Mouse (Mus musculus) bone marrow, adult 2 months (tissue): Measurements from ENCODE around the gene 1700028J19Rik. TPM values are rescaled to one million over a fixed set of nuclear protein-coding genes. Genes with fewer than 3 reads are reported as not detected.
"Not testable (repeated sequence)": the region's sequence is repeated elsewhere in the genome, so short reads cannot be mapped to it uniquely, and the experiment has no call there.

ENCODE experiments used
- H3K27ac ChIP-seq: fragments of 200-500 bp; 2 replicates; pipeline ENCODE4 v1.5.1; 2012; ENCODE audit warnings: low read depth, mild to moderate bottlenecking, control low read depth, inconsistent platforms, low read length; ENCODE audit not compliant: control insufficient read depth, poor library complexity, insufficient read depth
- H3K4me1 ChIP-seq: fragments of 200-500 bp; 2 replicates; pipeline ENCODE4 v1.6.1; 2011; ENCODE audit warnings: low read length; ENCODE audit not compliant: control insufficient read depth, insufficient read depth
- H3K4me3 ChIP-seq: fragments of 200-500 bp; replicated peaks from 2 replicates; pipeline ENCODE3; 2011; ENCODE audit warnings: mild to moderate bottlenecking, low read depth, low read length, control low read depth; ENCODE audit not compliant: control insufficient read depth
- CTCF ChIP-seq: fragments of 200-500 bp; IDR thresholded peaks from 2 replicates; pipeline ENCODE4 v1.5.1; 2011; ENCODE audit warnings: low read length, control low read depth; ENCODE audit not compliant: control insufficient read depth, insufficient read depth
- POLR2A ChIP-seq: fragments of 200-500 bp; IDR thresholded peaks from 2 replicates; pipeline ENCODE4 v1.6.1; 2011; ENCODE audit warnings: low read depth, mild to moderate bottlenecking, control low read depth, low read length, borderline replicate concordance; ENCODE audit not compliant: control insufficient read depth
- WGBS: fragments of 180-500 bp; shearing (Covaris S2); methylation state at CpG from one replicate; pipeline ENCODE4 v1.1.7; 2018; 5-methylcytosine and 5-hydroxymethylcytosine counted together
- polyA plus RNA-seq: library from polyadenylated mRNA; stranded (reverse); fragments of >200 nt; gene quantifications from 2 replicates; pipeline ENCODE4 v1.2.4, GENCODE M21; 2011; ENCODE audit warnings: low replicate concordance; ENCODE audit not compliant: missing spikeins, insufficient read depth, insufficient read length

The 1700028J19Rik gene
- polyA plus RNA-seq, 1 experiment: 2.0 TPM

DNA sequence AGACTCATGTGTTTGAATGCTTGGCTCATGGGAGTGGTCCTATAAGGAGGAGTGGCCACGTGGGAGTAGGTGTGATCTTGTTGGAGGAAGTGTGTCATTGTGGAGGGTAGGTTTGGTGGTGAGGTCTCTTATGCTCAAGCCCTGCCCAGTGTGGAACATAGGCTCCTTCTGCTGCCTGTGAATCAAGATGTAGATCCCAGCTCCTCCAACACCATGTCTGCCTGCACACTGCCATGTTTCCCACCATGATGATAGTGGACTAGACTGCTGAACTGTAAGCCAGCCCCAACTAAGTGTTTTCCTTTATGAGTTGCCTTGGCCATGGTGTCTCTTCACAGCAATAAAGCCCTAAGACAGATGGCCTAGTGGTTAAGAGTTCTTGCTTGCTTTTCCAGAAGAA is 2.4 kb downstream of the 1700028J19Rik start:
- no peaks in the 10 kb centered on the region; the same call in 1 of the 2 replicates for H3K4me1 ChIP-seq
- TF ChIP-seq CTCF (no peak), POLR2A (no peak)
- WGBS: 48% methylated on average over 1 of the region's 1 CpGs

DNA sequence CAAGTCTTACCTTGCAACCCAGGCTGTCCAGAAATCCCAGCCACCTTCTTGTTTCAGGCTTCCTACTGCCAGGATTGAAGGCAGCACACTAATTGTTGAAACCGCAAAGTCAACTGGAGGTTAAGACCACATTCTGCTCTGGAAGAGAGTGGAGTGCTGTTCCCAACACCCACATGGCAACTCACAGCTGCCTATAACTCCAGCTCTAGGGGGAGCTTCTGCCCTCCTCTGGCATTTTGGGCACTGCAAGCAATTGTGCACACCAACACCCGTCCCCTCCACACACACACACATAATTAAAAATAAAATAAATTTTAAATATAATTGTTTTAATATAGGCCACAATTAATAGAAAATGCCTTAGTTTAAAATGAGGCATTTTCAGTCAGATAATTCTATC is 5.3 kb downstream of the 1700028J19Rik start:
- Histone ChIP-seq H3K4me3 (no peak overlapping the region), H3K27ac (no peak overlapping the region), H3K4me1 (no peaks in the 10 kb centered on the region; the same call in 1 of the 2 replicates)
- no peak for TF ChIP-seq CTCF
- WGBS: 61% methylated on average over 2 of the region's 2 CpGs

More for the DNA sequence above, 2.4 kb downstream of the 1700028J19Rik start:
- Histone ChIP-seq H3K27ac (no peak overlapping the region), H3K4me3 (no peak overlapping the region)

DNA sequence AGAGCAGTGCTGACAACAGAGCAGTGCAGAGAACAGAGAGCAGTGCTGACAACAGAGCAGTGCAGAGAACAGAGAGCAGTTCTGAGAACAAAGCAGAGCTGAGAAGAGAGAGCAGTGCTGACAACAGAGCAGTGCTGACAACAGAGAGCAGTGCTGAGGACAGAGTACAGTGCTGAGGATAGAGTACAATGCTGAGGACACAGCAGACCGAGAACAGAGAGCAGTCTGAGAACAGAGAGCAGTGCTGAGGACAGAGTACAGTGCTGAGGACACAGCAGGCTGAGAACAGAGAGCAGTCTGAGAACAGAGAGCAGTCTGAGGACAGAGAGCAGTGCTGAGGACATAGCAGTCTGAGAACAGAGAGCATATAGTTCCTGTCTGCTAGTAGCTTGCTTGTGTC is 5.8 kb downstream of the 1700028J19Rik start:
- no peaks in the 10 kb centered on the region; the same call in 1 of the 2 replicates for H3K4me1 ChIP-seq
- no peak overlapping the region for H3K4me3 ChIP-seq
- 61% methylated on average over 1 of the region's 1 CpGs for WGBS
- H3K27ac ChIP-seq: no peak overlapping the region
- TF ChIP-seq POLR2A (no peak), CTCF (no peak)

DNA sequence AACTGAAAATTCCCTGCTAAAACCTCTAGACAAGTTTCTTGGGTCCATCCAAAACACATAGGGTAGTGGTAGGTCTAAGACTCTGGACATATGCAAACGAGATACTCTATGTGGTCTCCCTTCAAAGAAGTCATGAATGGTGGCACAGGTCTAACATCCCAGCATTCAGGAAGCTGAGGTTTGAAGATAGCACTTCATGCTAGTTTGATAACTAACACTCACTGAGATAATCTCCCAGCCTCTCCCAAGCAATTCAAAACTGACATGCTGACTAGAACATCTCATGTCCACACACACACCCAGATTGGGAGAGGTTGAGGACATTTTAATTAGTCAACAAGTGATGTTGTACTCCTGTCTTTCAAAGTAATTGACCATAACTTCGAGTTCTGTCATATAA is 6.6 kb downstream of the 1700028J19Rik start:
- Histone ChIP-seq H3K4me1 (no peaks in the 10 kb centered on the region; the same call in 1 of the 2 replicates), H3K27ac (no peak overlapping the region), H3K4me3 (no peak overlapping the region)
- TF ChIP-seq CTCF (no peak), POLR2A (no peak)
- 35% methylated on average over 2 of the region's 2 CpGs for WGBS

DNA sequence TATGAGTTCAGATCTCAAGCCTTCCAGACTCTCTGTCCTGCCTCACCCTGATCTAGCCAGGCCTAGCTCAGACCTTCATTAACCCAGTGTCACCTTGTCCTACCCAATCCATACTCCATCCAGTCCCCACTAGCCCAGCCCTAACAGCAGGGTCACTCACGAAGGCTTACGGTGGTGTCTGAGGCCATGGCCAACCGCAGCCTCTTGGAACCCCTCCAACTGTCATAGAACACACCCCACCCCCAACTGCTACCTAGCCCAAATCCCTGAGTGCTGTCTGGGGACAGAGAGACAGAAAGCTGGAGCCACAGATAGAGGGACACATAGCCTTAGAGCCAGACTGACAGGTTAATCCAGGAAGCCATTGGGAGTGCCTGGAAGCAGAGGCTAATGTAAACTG is 10.6 kb downstream of the 1700028J19Rik start, which contains the start of gene Gm36864:
Gm36864 (plus strand) TSS at position 269 of the 400 bp plus-strand sequence.
- H3K4me3 ChIP-seq: no peak within 1 kb of the TSS
- WGBS: 59% methylated on average over 3 of the region's 3 CpGs
- H3K27ac ChIP-seq: no peak within 1 kb of the TSS
- TF ChIP-seq POLR2A (no peak), CTCF (no peak)
- no peaks in the 10 kb centered on the region for H3K4me1 ChIP-seq

DNA sequence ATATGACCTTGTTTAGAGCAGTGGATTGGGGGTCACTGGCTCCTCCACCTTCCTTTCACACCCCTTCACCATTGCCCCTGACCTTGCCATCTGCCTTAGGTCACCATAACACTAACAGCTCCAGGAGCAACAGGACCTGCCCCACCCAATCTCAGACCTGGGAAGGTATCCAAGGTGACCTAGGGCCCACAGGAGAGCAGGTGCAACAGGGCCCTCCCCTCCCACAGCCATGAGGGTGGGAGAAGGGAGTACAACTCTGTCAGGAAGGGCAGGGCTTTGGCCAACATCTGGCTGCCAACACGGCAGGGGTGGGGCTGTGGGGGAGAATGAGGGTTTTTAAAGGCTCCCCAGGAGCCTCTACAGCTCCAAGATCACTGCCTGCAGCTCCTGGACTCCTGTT is 21.4 kb downstream of the 1700028J19Rik start, which contains the start of gene Klk1:
Klk1 (plus strand) TSS at position 285 of the 400 bp plus-strand sequence.
- Histone ChIP-seq H3K4me1 (no peaks in the 10 kb centered on the region), H3K4me3 (no peak within 1 kb of the TSS), H3K27ac (no peak within 1 kb of the TSS)
- no peak for TF ChIP-seq POLR2A
- no peak for TF ChIP-seq CTCF
- 31% methylated on average over 1 of the region's 1 CpGs for WGBS

DNA sequence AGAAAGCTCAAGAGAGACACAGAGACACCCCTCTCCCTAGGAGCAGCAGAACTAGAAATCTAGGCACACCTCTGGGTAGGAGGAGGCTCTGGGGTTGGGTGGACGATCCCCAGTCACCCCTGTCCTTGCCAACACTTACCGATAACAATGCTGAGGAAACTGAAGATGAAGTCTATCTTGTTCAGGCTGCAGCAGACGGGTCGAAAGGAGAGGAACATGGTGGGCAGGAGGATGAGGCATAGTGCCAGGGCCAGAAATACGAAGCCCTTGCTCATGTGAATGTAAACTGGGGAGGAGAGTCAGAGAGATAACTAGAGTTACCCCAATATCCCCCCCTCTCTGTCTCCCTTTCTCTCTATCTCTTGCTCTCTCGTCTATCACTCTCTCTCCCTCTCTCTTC is 24.2 kb downstream of the 1700028J19Rik start:
- not testable (repeated sequence) for H3K4me3 ChIP-seq, H3K27ac ChIP-seq, H3K4me1 ChIP-seq
- WGBS: 55% methylated on average over 6 of the region's 6 CpGs

DNA sequence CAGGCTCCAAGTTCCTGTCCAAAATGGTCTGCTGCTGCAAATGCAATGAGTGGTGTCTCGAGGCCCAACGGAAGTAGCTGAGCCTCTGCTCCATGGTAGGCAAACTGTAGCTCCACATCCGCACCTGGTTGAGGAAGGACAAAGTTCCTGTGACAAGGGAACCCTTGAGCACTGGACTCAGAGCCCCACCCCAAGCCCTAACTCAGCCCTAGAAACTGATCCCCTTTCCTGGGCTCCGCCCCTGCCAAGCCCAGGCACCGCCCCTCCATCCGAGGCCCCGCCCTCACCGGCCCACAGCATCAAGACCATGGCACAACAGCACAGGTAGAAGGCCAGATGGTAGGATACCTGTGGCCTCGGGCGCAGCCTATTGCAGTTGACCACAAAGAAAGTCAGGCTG is 24.9 kb downstream of the 1700028J19Rik start:
- 65% methylated on average over 10 of the region's 10 CpGs for WGBS
- H3K4me3 ChIP-seq, H3K4me1 ChIP-seq, H3K27ac ChIP-seq: not testable (repeated sequence)

DNA sequence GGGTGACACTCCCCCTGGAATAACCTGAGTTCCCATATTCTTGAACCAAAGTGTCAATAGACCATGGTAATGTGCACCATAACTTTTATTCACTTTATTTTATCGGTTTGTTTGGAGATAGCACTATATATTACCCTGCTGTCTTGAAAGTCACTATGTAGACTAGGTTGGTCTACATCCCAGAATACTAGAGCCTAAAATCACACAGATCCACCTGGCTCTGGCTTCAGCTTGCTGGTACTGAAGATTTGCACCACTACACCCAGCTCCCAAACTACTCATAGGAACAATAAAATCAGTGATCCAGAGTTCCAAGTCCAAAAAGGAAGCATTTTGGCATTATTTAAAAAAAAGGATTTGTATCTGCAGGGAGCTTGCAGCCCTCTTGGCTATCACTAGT is 30.9 kb downstream of the 1700028J19Rik start, which contains the start of gene Klk1b5:
Klk1b5 (plus strand) TSS at position 301 of the 400 bp plus-strand sequence.
- 67% methylated on average over 1 of the region's 1 CpGs for WGBS

More for the DNA sequence above, 30.9 kb downstream of the 1700028J19Rik start, which contains the start of gene Klk1b5:
- no peaks in the 10 kb centered on the region for H3K4me1 ChIP-seq
- no peak within 1 kb of the TSS for H3K4me3 ChIP-seq
- TF ChIP-seq POLR2A (no peak), CTCF (no peak)
- no peak within 1 kb of the TSS for H3K27ac ChIP-seq
